Mouse (Mus musculus) CH12F3 (cell line): ENCODE data around the gene Cpeb4.

Experiments
- in situ Hi-C: fragments of 300-500 bp; cut with MboI; formaldehyde crosslinking; loops from 2 replicates; pipeline ENCODE4 v1.14.3; 2020; ENCODE audit warnings: low sequenced_read_pairs

Cpeb4 gene

GRCm38 (mm10) chr11:31896065-31896792, 24.2 kb downstream of the Cpeb4 start:
- in situ Hi-C loops = no loop called here

- in situ Hi-C loops = no loop called here
Observed at GRCm38 (mm10) chr11:31896905-31897304, 24.9 kb downstream of the Cpeb4 start.

GRCm38 (mm10) chr11:31899166-31899565, 27.2 kb downstream of the Cpeb4 start:
- in situ Hi-C loops = no loop called here

- in situ Hi-C loops = no loop called here
Observed at GRCm38 (mm10) chr11:31900736-31901135, 28.7 kb downstream of the Cpeb4 start.

GRCm38 (mm10) chr11:31902251-31903001, 30.4 kb downstream of the Cpeb4 start:
- in situ Hi-C loops = no loop called here

- in situ Hi-C loops = no loop called here
Observed at GRCm38 (mm10) chr11:31906499-31906898, 34.5 kb downstream of the Cpeb4 start.

- in situ Hi-C loops = no loop called here
Observed at GRCm38 (mm10) chr11:31907650-31908049, 35.6 kb downstream of the Cpeb4 start.

- in situ Hi-C loops = no loop called here
Observed at GRCm38 (mm10) chr11:31912958-31913357, 40.9 kb downstream of the Cpeb4 start.

- in situ Hi-C loops = no loop called here
Observed at GRCm38 (mm10) chr11:31917769-31918168, 45.8 kb downstream of the Cpeb4 start.

- in situ Hi-C loops = no loop called here
Observed at GRCm38 (mm10) chr11:31930051-31930450, 58.0 kb downstream of the Cpeb4 start.

- in situ Hi-C loops = no loop called here
Observed at GRCm38 (mm10) chr11:31935652-31936051, 63.6 kb downstream of the Cpeb4 start.

- in situ Hi-C loops = no loop called here
Observed at GRCm38 (mm10) chr11:31936910-31937525, 65.0 kb downstream of the Cpeb4 start.

- in situ Hi-C loops = no loop called here
Observed at GRCm38 (mm10) chr11:31940898-31941639, 69.1 kb downstream of the Cpeb4 start.

- in situ Hi-C loops = no loop called here
Observed at GRCm38 (mm10) chr11:31941640-31942638, 69.9 kb downstream of the Cpeb4 start.

GRCm38 (mm10) chr11:31945471-31945870, 73.5 kb downstream of the Cpeb4 start:
- in situ Hi-C loops = no loop called here

- in situ Hi-C loops = no loop called here
Observed at GRCm38 (mm10) chr11:31948462-31949330, 76.7 kb downstream of the Cpeb4 start.

GRCm38 (mm10) chr11:31949331-31949785, 77.3 kb downstream of the Cpeb4 start:
- in situ Hi-C loops = no loop called here

- in situ Hi-C loops = loop anchor here (25.0 kb wide), 1 partner anchor 698 kb away; no protein-coding TSS in a partner anchor
Observed at GRCm38 (mm10) chr11:31960071-31960470, 88.1 kb downstream of the Cpeb4 start.

GRCm38 (mm10) chr11:31963993-31964392, 92.0 kb downstream of the Cpeb4 start:
- in situ Hi-C loops = loop anchor here (25.0 kb wide), 1 partner anchor 702 kb away; no protein-coding TSS in a partner anchor
